Mouse (Mus musculus): Measurements from ENCODE around the gene Cnpy2.
A peak's percentile ranks its signal among the peaks of the same experiment; 100 is the strongest.

Cnpy2 gene

DNA sequence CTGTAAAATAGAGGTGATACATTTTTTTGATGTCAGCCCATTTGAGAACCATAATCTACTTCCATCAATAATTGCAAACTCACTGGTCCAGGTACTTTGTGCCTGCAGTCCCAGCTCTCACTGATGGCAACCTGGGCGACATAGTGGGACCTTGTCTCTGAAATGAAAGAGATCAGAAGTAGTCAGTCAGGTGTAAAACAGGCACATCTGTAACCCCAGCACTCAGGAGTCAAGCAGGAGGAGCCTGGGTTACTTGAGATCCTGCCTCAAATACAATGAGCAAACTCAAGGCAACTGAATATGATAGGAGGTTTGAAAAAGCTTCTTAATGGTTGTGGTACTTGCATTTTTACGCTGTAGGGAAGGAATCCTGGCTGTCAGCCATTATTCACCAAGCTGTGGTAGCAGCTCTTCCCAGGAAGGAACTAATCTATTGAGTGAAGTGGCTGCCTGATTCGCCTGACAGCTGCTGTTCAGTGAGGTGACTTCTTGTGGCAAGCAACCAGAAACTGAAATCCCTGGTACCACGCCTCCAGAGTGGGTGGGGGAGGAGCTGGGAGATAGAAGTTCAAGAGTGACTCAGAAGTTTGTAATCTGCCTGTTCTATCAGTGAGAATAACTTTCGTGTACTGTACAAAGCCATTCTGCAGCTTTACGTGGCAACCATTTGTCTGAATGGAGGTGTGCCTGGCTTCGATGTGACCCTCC, 22.5 kb downstream of the Cnpy2 start:
- TF ChIP-seq GATA4 (IDR thresholded peaks at IDR 0.05; ENCODE audit: insufficient replicate concordance, low read length): peak; percentile 84; the same call in 1 of the 2 replicates

DNA sequence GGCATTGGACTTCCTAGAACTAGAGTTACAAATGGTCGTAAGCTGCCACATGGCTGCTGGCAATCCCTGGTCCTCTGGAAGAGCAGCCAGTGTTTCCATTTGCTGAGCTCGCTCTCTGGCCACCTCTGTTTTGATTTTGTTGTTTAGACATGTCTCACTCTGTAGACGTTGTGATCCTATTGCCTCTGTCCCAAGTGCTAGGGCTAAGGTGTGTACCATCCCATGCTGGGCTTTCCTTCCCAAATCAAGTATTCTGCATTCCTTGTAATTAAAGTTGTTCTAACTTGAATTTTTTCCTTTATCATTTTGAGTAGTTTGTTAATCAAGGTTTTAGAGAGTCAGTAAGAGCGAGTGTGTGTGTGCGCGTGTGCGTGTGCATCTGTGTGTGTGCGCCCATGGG, 25.3 kb downstream of the Cnpy2 start:
- TF ChIP-seq GATA4 (IDR thresholded peaks at IDR 0.05; ENCODE audit: insufficient replicate concordance, low read length): no peak

DNA sequence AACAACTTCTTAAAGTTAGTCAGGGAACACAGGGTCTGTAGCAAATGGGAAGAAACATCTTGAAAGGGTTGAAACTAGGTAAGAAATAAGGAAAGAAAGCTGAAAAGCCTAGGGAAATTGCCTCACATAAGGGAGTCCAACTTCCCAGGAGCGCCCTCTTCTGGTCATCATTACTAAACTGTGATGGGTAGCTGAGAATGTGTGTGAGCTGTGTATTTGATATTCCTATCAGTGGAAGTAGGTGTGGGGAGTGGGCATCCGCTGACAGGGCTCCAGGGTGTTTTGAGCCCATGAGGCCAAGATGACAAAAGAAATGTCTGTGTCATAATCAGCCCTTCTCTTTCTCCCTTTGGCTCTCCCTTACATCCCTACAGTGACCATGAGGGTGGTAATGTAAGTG, 36.5 kb downstream of the Cnpy2 start:
- TF ChIP-seq GATA4 (IDR thresholded peaks at IDR 0.05; ENCODE audit: insufficient replicate concordance, low read length): no peak

DNA sequence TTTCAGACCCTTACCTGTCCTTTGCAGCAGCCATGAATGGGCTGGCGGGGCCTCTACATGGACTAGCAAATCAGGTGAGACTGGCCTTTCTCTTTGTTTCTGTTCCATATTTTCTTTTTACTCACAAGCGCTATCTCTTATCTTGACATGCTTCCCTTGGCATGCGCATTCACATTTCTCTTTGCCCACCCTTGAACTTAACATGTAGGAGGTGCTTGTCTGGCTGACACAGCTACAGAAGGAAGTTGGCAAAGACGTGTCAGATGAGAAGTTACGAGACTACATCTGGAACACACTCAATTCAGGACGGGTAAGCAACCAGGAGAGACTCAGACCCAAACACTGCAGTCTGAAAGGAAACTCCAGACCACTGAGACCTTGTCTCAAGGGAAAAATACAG, 37.0 kb downstream of the Cnpy2 start:
- TF ChIP-seq GATA4 (IDR thresholded peaks at IDR 0.05; ENCODE audit: insufficient replicate concordance, low read length): no peak

DNA sequence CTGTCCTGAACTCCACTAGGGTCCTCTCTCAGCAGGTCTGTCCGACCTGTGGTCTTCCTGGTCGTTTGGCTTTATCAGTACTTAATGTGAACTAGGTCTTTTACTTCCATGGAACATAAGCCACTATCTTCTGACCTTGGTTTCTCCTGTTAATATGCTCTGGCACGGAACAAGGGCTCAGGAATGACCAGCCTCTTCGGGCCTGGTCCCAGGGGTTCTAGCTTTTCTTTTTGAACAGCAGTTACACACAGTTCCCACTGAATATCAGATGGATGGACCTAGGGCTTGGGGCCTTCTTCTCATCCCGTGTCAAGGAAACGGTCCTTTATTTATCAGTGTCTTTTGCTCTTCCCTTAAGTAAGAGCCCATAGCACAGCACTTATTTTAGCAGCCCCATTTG, 39.6 kb downstream of the Cnpy2 start:
- TF ChIP-seq GATA4 (IDR thresholded peaks at IDR 0.05; ENCODE audit: insufficient replicate concordance, low read length): no peak

DNA sequence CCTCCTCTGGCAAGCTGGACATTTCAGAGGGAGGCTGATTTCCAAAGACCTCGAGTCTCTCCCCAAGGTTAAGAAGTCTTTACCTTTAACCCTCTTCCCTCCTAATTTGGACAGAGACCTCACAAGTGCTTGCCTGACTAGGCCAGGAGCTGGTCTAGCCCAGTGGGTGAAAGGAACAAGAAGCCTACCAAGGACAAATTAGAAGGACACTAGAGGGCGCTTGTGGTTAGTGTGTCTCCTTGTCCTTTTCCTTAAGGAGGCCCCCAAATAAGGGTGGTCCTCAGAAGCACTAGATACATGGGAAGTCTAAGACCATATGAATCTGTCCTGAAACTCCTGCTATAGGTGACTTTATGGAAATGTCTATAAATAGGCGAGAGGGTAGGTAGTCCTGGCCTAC, 40.3 kb downstream of the Cnpy2 start:
- no peak for TF ChIP-seq GATA4 (IDR thresholded peaks at IDR 0.05; ENCODE audit: insufficient replicate concordance, low read length)

DNA sequence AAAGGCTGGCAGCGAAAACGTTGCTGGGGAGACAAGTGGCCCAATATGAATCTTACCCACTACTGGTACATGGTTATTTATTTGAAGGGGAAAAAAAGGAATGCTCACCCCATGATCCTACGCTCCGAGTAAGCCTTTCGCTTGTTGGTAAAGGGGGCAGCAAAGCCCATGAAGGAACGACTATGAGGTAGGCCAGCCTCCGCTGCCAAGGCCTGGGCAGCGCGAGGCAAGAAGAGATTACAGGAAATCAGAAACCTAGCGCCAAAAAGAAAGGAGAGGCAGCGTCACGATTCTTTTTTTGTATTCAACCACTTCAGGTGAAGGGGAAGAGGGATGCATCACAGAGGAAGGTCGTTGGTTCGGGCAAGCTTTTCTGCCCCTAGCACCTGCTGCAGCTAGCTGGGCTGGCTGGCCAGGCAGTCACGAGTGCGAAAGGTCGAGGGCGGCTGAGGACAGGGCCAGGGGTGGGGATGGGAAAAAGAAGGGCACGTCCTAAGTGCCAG, 45.7 kb downstream of the Cnpy2 start:
- no peak; the same call in 1 of the 2 replicates for TF ChIP-seq GATA4 (IDR thresholded peaks at IDR 0.05; ENCODE audit: insufficient replicate concordance, low read length)

DNA sequence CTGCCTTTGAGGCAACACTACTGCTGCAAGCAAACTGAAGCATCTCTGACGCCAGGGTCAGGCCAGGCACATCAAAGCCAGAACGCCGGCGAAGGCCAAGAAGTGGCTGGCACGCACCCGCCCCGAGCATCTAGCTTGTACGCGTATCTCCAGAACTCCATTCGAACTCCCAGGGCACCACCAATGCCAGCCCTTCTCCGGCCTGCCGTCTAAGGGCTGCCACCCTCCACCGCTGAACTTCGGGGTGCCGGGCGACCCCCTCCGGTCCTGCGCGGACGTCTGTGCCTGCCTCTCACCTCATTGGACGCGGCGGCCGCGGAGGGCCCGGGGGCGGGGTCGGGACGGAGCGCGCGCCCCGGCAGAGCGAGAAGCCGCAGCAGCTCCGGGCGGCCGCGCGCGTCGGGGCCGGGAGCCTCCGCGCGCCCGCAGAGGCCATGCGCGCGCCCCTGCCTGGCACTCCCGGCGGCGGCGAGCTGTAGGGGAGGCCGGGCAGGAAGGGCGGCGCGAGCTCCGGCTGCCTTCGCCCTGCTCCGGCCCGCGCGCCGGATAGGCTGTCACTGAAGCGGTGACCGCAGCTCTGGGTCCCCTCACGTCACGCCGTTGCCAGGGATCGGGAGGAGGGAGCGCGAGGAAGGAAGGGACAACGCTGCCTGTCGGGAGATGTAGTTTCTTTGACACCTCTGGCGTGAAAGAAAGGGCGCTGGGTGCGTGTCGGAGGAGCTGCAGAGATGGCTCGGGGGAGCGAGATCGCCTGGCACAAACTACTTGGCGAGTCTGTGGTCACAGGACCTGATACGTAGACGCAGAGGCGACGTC, 46.4 kb downstream of the Cnpy2 start, which contains the start of gene Coq10a:
Gene Coq10a, minus strand, starts transcription at position 596 of the 816 bp plus-strand sequence.
- TF ChIP-seq GATA4 (IDR thresholded peaks at IDR 0.05; ENCODE audit: insufficient replicate concordance, low read length): peak; percentile 16; the same call in 1 of the 2 replicates

DNA sequence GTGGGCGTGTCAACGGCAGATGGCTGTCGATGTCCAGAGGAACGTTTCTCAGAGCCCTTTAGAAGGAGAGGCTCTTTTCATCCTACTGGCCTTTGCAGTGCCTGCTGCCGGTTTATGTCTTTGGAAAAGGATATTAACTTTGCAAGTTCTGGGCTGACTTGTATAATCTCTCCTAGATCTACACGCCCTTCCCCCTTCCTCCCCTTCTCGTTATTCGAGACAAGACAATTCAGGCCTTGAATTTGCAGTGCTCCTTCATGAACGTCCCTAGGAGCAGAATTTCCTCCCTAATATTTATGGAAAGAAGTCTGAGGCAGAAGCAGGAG, 46.9 kb downstream of the Cnpy2 start:
- TF ChIP-seq GATA4 (IDR thresholded peaks at IDR 0.05; ENCODE audit: insufficient replicate concordance, low read length): 0 out of 2 replicates have a peak, but pooled peaks have one; percentile 1

DNA sequence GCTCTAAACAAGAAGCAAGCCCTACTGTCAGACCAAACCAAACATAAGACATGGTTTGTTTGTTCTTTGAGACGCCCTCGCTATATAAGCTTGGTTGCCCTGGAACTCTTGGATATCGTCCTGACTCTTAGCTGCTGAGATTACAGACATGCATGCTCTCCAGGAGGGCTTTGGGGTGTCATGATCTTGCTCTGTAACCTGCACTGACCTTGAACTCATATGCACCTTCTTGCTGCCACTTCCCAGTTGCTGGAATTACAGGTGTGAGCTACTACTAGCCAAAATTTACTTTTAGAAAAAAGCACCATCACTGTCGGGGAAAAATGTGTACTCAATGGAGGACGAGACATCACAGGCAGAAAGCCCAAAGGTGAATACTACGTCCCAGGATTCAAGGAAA, 47.3 kb downstream of the Cnpy2 start:
- TF ChIP-seq GATA4 (IDR thresholded peaks at IDR 0.05; ENCODE audit: insufficient replicate concordance, low read length): no peak

DNA sequence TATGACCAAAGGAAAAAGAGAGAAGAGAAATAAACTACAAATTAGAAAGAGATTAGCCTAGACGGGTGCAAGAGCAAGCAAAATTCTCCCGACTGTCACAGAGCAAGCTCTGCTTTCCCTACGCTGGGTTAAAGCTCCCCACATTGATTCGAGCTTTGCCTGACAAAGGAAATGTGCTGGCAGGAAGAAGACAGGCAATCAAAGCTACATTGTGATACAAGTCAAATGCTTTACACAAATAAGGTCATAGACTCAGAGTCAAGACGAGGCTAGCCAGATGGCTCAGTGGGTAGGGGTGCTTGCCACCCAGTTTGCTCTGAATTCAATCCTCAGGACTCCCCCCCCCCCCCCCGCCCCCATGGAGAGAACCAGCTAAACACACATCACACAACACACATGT, 47.8 kb downstream of the Cnpy2 start:
- no peak for TF ChIP-seq GATA4 (IDR thresholded peaks at IDR 0.05; ENCODE audit: insufficient replicate concordance, low read length)

DNA sequence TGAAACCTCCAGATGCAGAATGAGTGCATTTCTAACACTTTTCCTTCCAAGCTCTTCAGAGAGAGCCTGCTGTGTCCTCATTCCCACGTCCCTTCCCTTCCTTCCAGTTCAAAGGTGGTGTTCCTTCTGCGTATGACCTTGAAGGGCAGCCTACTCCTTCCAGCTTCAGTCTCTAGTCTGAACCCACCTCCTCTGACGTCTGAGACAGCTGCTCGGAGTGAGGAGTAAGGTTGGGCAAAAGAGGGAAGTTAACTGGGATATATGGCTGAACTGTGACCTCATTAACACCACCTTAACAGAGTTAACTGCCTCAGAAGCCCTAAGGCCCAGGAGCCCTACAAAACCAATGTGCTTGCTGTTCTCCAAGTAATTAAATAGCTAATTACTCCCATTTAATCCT, 48.3 kb downstream of the Cnpy2 start:
- TF ChIP-seq GATA4 (IDR thresholded peaks at IDR 0.05; ENCODE audit: insufficient replicate concordance, low read length): no peak

DNA sequence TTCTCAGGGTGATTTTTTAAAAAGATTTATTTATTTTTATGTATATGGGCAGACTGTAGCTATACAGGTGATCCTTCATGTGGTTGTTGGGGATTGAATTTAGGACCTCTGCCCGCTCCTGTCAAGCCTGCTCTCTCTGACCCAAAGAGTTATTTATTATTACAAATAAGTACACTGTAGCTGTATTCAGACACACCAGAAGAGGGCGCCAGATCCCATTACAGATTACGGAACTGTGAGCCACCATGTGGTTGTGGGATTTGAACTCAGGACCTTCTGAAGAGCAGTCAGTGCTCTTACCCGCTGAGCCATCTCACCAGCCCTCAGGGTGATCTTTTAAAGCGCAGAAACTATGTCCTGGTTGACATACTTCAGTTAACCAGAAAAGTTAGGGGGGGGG, 49.9 kb downstream of the Cnpy2 start:
- no peak for TF ChIP-seq GATA4 (IDR thresholded peaks at IDR 0.05; ENCODE audit: insufficient replicate concordance, low read length)

DNA sequence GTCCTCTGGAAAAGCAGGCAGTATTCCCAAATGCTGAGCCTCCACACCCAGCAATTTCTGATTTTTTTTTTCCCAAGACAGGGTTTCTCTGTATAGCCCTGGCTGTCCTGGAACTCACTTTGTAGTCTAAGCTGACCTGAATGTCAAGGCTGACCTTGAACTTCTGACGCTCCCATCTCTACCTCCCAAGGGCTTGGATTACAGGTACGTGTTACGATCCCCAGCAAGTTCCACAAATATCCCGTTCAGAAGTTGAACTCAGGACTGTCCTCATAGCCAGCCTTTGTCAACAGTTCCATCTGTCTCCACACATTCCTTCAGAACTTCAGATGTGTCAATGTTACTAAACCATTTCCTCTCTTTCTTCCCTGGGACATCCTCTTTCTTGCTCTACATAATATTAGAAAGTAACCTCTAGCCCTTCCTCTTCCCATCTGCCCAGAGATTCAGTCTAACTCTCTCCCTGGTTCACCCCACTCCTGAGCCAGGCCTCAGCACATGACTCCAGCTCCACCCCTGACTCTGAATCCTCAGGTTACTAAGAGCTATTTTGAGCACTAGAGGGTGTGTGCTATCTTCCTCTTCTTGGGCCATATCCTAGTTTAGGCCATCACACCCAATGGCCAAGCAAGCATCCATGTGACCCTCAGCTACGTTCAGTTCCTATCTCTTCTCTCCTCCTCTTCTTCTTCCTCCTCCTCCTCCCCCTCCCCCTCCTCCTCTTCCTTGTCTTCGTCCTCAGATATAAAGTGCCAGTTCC, 50.9 kb downstream of the Cnpy2 start:
- TF ChIP-seq GATA4 (IDR thresholded peaks at IDR 0.05; ENCODE audit: insufficient replicate concordance, low read length): peak; percentile 33; the same call in 1 of the 2 replicates

DNA sequence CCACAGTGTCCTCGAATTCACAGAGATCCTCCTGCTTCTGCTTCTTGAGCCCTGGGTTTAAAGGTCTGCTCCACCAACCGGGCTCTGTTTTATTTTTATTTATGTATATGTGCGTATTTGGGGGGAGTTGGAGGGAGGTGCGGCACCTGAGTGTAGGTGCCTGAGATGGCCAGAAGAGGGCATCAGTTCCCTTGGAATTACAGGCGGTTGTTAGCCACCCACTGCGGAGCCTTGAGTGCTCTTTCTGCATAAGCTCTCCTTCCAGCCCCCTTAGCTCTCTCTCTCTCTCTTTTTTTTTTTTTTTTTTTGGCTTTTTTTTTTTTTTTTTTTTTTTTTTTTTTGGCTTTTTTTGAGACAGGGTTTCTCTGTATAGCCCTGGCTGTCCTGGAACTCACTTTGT, 52.1 kb downstream of the Cnpy2 start:
- no peak for TF ChIP-seq GATA4 (IDR thresholded peaks at IDR 0.05; ENCODE audit: insufficient replicate concordance, low read length)

DNA sequence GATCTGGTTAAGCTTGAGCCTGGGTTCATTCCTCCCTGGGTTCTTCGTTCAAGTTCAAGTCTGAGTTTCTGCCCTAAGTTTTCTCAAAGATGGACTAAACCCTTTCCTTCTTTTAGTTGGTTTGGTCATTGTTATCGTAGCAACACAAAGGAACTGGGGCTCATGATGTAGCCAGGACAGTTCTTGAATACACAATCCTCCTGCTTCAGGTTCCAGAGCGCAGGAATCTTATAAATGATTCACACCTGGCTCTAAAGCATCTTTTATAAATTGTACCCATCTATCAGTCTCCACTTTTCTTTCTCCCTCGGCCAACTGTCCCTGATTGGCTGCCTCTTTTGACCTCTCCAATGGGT, 53.8 kb downstream of the Cnpy2 start:
- no peak for TF ChIP-seq GATA4 (IDR thresholded peaks at IDR 0.05; ENCODE audit: insufficient replicate concordance, low read length)

Measured in liver, adult (tissue).